Mouse (Mus musculus): ENCODE measurements around the gene Nxph3. TPM values are rescaled to one million over a fixed set of nuclear protein-coding genes. Genes with fewer than 3 reads are reported as not detected.
"Not testable (repeated sequence)": the region's sequence is repeated elsewhere in the genome, so short reads cannot be mapped to it uniquely, and the experiment has no call there.

The Nxph3 gene
- total RNA-seq, 2 experiments from 2014 or later = 0.20 to 0.23 TPM

- no peak for DNase-seq
- no peak overlapping the region for H3K27ac ChIP-seq
- TF ChIP-seq CTCF (IDR thresholded peaks at IDR 0.05) = no peak
- H3K4me3 ChIP-seq = no peak overlapping the region
- intact Hi-C loops (cut with DNase I) = no loop called here
Measured at GRCm38 (mm10) chr11:95515376-95516323, 1.3 kb upstream of the Nxph3 start.

DNA sequence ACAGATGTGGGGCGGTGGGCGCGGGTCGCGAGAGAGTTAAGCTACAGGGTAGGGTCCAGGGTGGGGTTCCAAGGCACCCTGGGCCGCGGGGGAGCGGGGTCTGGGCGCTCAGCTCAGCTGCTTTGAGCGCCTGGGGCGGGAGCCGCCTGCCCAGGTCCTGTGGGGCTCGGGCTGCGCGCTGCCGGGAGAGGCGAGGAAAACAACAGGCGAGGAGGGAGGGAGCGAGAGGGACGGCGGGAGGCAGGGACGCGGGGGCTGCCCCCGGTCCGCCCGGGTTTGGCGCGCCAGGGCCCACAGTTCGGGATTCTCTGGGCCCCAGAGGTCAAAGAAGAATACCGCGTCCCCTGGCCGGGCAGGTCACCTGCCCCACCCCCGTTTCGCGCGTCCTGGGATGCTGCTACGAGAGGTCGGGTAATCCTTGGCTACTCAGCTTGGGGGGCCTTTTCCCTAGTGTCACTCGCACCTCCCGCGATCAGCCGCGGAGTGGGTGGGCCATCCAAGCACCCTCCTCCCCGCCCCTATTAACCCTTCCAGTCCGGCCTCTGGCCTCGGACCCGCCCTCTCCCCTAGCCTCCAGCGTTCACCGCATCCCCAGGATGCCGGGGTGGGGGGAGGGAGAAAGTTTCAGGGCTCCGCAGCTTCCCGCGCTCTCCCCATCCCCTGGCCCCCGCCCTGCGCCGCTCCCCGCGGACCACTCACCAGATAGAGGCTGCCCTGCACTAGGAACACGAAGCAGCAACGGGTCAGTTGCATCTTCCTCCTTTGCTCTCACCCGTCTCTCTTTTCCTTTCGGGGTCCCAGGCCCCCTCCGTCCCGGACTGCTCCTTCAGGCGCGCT is 691 bp downstream of the Nxph3 start:
- peak; percentile 54 for DNase-seq
- peak overlapping the region; percentile 82 for H3K4me3 ChIP-seq
- intact Hi-C loops (cut with DNase I) = loop anchor here (1.0 kb wide), 1 partner anchor 129 kb away; the partner anchor contains the start of gene Slc35b1

DNA sequence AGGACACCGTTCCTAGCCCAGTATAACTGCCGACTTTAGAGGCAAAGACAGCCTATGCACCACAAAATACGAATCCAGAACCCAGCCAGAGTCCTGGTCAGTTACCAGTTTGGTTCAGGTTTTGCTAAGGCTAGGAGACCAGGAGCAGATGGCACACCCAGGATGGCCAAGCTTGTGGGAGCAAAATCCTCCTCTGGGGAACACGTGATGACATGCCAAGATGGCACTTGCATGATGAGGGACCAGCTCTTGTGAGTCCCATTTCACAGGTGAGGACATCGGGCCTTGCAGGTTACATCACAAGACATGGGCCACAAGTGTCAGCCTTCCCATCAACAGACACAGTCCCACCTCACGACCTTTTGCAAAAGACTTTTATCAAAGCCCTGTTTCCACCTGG is 2.0 kb downstream of the Nxph3 start:
- intact Hi-C loops (cut with DNase I) = no loop called here
- no peak for DNase-seq
- Histone ChIP-seq H3K27ac (no peak overlapping the region), H3K4me3 (no peak overlapping the region)
- no peak for TF ChIP-seq CTCF (IDR thresholded peaks at IDR 0.05)

More for the DNA sequence above, 691 bp downstream of the Nxph3 start:
- H3K27ac ChIP-seq = peak overlapping the region; percentile 38
- no peak for TF ChIP-seq CTCF (IDR thresholded peaks at IDR 0.05)

DNA sequence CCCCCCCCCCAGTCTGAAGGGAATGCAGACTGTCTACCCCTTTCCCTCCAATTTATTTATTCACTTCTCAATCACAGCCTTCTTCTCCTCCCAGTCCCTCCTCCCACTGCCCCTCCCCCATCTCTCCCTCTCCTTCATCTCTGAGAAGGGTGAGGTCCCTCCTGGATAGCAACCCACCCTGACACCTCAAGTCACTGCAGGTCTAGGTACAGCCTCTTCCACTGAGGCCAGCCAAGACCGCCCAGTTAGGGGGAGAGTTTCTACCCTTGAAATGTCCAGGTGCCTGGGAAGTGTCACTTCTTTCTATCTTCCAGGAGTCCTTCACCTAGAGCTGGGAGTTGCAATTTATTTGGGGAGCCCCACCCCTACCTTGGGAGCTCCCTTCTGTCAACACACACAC is 2.5 kb downstream of the Nxph3 start:
- no peak for DNase-seq
- Histone ChIP-seq H3K27ac (no peak overlapping the region), H3K4me3 (no peak overlapping the region)
- no peak for TF ChIP-seq CTCF (IDR thresholded peaks at IDR 0.05)
- intact Hi-C loops (cut with DNase I) = no loop called here

DNA sequence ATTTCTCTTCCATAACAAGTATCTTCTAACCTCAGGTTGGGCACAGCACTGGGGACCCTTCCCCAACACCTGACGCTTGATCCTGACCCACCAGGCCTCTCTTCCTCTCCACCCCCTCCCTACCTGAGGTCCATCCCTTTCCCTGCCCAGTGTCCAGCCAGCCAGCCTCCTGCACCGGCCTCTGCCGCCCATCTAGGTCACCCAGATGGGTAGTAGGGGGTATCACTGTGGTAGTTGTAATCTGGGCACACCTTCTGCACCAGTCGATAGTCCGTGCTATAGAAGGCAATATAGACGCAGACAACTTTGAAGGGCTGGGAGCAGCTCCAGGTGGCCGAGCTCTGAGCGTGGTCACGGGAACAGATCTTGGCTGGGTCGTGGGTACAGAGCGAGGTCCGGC is 3.7 kb downstream of the Nxph3 start:
- no peak for DNase-seq
- intact Hi-C loops (cut with DNase I) = no loop called here
- no peak overlapping the region for H3K4me3 ChIP-seq
- H3K27ac ChIP-seq = no peak overlapping the region
- no peak for TF ChIP-seq CTCF (IDR thresholded peaks at IDR 0.05)

- TF ChIP-seq CTCF (IDR thresholded peaks at IDR 0.05) = peak; percentile 66
- no peak overlapping the region for H3K27ac ChIP-seq
- no peak overlapping the region for H3K4me3 ChIP-seq
- no peak for DNase-seq
- intact Hi-C loops (cut with DNase I) = no loop called here
Measured at GRCm38 (mm10) chr11:95509126-95509717, 5.1 kb downstream of the Nxph3 start.

DNA sequence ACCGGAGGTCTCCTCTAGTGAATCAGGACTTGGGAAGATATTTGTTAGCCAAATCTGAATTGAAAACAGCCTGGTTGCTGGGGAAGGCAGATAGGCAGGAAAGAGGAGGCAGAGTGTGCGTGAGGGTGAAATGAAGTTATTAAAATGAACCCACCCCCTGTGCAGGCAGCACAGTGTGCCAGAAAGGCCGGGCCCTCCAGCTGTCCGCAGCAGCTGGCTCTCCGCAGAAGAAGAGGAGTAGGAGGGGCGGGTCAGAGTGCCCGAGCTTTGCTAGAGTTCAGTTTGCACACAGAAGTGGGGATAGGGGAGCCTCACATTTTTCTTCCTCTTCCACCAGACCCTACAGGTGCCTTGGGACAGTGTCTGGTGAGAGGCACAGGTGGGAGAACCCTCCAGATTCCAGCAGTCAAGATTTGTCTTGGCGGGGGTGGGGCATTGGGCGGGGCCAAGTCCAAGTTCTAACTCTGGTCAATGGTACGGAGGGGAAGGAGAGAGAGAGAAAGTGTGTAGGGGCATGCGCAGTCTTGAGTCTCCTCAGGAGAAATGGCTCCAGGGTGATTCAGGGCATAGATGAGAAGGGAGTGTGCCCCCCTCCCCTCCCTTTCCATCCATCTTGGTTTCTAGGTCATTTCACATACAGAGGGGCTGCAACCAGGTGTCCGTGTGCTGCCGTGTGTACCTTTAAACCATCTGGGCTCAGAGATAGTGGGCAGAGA is 6.0 kb downstream of the Nxph3 start:
- DNase-seq = peak; percentile 47
- no peak overlapping the region for H3K27ac ChIP-seq
- TF ChIP-seq CTCF (IDR thresholded peaks at IDR 0.05) = no peak
- intact Hi-C loops (cut with DNase I) = no loop called here
- peak overlapping the region; percentile 55 for H3K4me3 ChIP-seq

- Histone ChIP-seq H3K4me3 (no peak overlapping the region), H3K27ac (no peak overlapping the region)
- peak; percentile 14 for DNase-seq
- no peak for TF ChIP-seq CTCF (IDR thresholded peaks at IDR 0.05)
- intact Hi-C loops (cut with DNase I) = no loop called here
Measured at GRCm38 (mm10) chr11:95507785-95508184, 6.6 kb downstream of the Nxph3 start.

- TF ChIP-seq CTCF (IDR thresholded peaks at IDR 0.05) = peak; percentile 45
- DNase-seq = peak; percentile 39
- no peak overlapping the region for H3K27ac ChIP-seq
- no peak overlapping the region for H3K4me3 ChIP-seq
- intact Hi-C loops (cut with DNase I) = no loop called here
Measured at GRCm38 (mm10) chr11:95507041-95507716, 7.2 kb downstream of the Nxph3 start.

GRCm38 (mm10) chr11:95504271-95504731 is 10.1 kb downstream of the Nxph3 start:
- intact Hi-C loops (cut with DNase I) = no loop called here
- peak overlapping the region; percentile 73 for H3K27ac ChIP-seq
- no peak overlapping the region; the same call in 1 of the 2 replicates for H3K4me3 ChIP-seq
- peak; percentile 21; the same call in 1 of the 2 replicates for TF ChIP-seq CTCF (IDR thresholded peaks at IDR 0.05)
- peak; percentile 47 for DNase-seq

DNA sequence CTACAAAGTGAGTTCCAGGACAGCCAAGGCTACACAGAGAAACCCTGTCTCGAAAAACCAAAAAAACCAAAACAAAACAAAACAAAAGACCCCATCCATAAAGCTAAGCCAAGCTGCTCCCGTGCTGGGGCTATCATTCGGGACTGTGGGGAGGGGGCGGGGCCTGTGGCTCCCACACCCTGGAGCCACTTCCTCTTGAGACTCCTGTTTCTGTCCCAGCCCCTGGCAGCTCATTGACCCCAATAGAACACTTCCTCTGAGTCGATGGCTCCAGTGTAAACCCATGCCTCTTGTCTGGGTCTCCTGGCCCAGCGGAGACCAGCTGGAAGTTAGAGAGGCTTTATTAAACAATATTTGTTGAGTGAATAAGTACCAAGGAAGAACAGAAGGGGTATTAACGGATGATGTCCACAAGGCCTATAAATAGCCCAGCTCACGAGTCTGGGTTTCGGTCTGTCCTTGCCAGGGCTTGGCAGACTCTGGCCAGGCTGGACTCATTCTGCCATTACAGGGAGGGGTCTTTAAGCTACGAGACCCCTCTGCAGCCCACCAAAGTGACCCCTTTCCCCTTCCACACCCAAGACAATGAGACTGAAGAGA is 10.7 kb downstream of the Nxph3 start:
- peak; percentile 62 for DNase-seq
- TF ChIP-seq CTCF (IDR thresholded peaks at IDR 0.05) = no peak
- H3K4me3 ChIP-seq = peak overlapping the region; percentile 37
- intact Hi-C loops (cut with DNase I) = no loop called here
- peak overlapping the region; percentile 73 for H3K27ac ChIP-seq

- intact Hi-C loops (cut with DNase I); H3K27ac ChIP-seq; H3K4me3 ChIP-seq: not testable (repeated sequence)
- peak; percentile 0 for DNase-seq
Measured at GRCm38 (mm10) chr11:95501826-95502225, 12.5 kb downstream of the Nxph3 start.

Data from gastrocnemius, adult 2 months (tissue).